Mouse (Mus musculus) embryonic facial prominence, embryonic 15.5 days (tissue): Measurements from ENCODE around the gene Sox13. TPM values are rescaled to one million over a fixed set of nuclear protein-coding genes. Genes with fewer than 3 reads are reported as not detected.
A peak's percentile ranks its signal among the peaks of the same experiment; 100 is the strongest.

ENCODE experiments used
- ATAC-seq: fragments of 200-750 bp; cut with Nextera tagmentation; 2 replicates; pipeline ENCODE4 v1.8.0; 2017; ENCODE audit warnings: low read depth, moderate TSS enrichment; ENCODE audit not compliant: insufficient number of reproducible peaks, low FRiP score, low TSS enrichment
- H3K27ac ChIP-seq: fragments of 300-500 bp; sonication (generic); replicated peaks from 2 replicates; pipeline ENCODE4 v1.5.1; 2015; ENCODE audit warnings: mild to moderate bottlenecking, inconsistent platforms
- H3K27me3 ChIP-seq: fragments of 300-500 bp; sonication (generic); 2 replicates; pipeline ENCODE4 v1.6.1; 2015; ENCODE audit warnings: inconsistent platforms
- H3K36me3 ChIP-seq: fragments of 300-500 bp; sonication (generic); 2 replicates; pipeline ENCODE4 v1.6.1; 2015; ENCODE audit warnings: mild to moderate bottlenecking, inconsistent platforms
- H3K4me1 ChIP-seq: fragments of 300-500 bp; sonication (generic); 2 replicates; pipeline ENCODE4 v1.6.1; 2015; ENCODE audit warnings: inconsistent platforms
- H3K4me2 ChIP-seq: fragments of 300-500 bp; sonication (generic); replicated peaks from 2 replicates; pipeline ENCODE4 v1.6.1; 2015; ENCODE audit warnings: mild to moderate bottlenecking, inconsistent platforms
- H3K4me3 ChIP-seq: fragments of 300-500 bp; sonication (generic); replicated peaks from 2 replicates; pipeline ENCODE4 v1.5.1; 2015; ENCODE audit warnings: mild to moderate bottlenecking, inconsistent platforms
- H3K9ac ChIP-seq: fragments of 300-500 bp; sonication (generic); 2 replicates; pipeline ENCODE4 v1.6.1; 2015; ENCODE audit warnings: inconsistent platforms
- H3K9me3 ChIP-seq: fragments of 300-500 bp; sonication (generic); replicated peaks from 2 replicates; pipeline ENCODE4 v1.6.1; 2016; ENCODE audit warnings: inconsistent platforms
- WGBS: fragments of 180-500 bp; shearing (Covaris S2); methylation state at CpG from one replicate; pipeline ENCODE4 v1.1.7; 2015; 5-methylcytosine and 5-hydroxymethylcytosine counted together
- polyA plus RNA-seq: library from polyadenylated mRNA; unstranded; fragments of >200 nt; fragmentation: Nextera tagmentation; extraction: Ambion mirVana; gene quantifications from 2 replicates; pipeline ENCODE4 v1.2.1, GENCODE M21; 2015

Sox13 gene
- polyA plus RNA-seq, 1 experiment from 2014 or later, result 6.1 TPM

DNA sequence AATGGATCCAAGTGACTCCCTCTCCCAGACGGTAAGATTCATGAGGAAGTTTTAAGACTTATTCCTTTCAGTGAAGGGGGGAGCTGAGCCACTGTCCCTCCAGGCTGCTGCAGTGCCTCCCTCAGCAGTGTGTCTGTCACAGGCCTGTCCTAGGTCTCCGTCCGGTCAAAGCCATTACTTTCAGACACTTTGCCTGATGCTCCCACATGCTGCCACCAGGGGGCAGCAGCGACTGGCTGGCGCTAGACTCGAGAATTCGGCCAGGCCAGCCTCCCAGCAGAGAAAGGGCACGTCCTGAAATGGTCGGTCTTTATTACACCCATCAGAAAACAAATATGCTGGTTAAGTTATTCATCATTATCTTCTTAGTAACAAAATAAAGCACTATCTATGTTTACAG, 42.2 kb downstream of the Sox13 start:
- Histone ChIP-seq H3K9ac (no peak overlapping the region), H3K9me3 (no peaks in the 10 kb centered on the region), H3K36me3 (no peaks in the 10 kb centered on the region), H3K4me1 (0 out of 2 replicates have a peak, but pooled peaks cover 9% of the 10 kb centered on the region), H3K27me3 (no peaks in the 10 kb centered on the region), H3K4me3 (no peak overlapping the region), H3K4me2 (no peak overlapping the region), H3K27ac (no peak overlapping the region)
- no peak for ATAC-seq
- 6% methylated on average over 9 of the region's 9 CpGs for WGBS

DNA sequence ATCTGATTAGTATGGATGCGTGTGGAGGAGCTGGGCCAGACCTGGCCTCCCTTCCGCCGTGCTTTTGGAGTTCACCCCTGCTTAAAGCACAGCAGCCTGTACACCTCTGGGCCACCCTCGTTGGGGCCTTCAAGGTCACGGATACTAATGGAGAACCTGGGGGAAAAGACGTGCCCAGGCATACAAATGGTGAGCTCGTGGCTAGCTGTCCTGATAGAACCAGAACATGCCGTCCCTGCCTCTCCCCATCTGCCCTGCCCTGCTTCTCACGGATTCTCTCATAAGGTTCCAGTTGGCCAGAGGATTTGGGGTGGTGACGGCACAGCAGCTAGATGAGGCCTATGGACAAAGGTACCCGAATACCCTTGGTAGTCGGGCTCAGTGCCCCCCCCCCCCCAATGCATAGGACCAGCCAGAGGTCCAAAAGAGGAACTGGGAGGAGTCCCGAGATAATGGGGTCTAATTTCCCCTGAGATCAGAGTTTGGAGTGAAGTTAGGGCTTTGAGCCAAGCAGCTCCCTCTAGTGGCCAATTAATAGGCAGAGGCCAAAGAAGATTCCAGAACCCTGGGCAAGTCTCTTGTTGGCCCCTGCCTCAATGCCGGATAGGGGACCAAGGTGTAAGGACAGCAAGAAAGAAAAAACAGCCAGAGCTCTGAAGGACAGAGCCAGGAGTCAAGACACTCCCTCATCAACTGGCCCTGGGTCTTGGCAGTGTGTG, 43.7 kb downstream of the Sox13 start:
- Histone ChIP-seq H3K27me3 (no peaks in the 10 kb centered on the region), H3K36me3 (no peaks in the 10 kb centered on the region), H3K4me3 (no peak overlapping the region), H3K4me2 (no peak overlapping the region), H3K4me1 (0 out of 2 replicates have a peak, but pooled peaks cover 2% of the 10 kb centered on the region), H3K9ac (no peak overlapping the region), H3K9me3 (no peaks in the 10 kb centered on the region), H3K27ac (0 out of 2 replicates have a peak overlapping the region, but pooled peaks have one; percentile 11)
- 66% methylated on average over 14 of the region's 14 CpGs for WGBS
- no peak for ATAC-seq

DNA sequence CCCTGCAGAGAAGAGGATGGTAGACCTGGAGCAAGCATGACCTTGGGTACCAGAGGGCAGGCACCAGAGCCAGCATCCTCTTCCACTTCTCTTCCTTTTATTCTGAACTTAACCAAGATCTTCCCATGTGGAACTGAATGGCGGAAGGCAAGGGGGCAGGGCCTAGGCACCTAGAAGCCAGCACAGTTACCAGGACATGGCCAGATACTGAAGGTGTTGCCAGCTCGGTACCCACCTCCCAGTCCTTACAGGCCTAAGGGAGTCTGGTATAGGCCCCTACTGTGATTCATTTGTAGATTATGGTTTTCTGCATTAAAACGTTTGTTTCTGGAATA, 44.2 kb downstream of the Sox13 start:
- 73% methylated on average over 3 of the region's 3 CpGs for WGBS
- Histone ChIP-seq H3K27me3 (no peaks in the 10 kb centered on the region), H3K4me3 (no peak overlapping the region), H3K4me2 (no peak overlapping the region), H3K27ac (0 out of 2 replicates have a peak overlapping the region, but pooled peaks have one; percentile 11), H3K9ac (no peak overlapping the region), H3K4me1 (no peaks in the 10 kb centered on the region), H3K36me3 (no peaks in the 10 kb centered on the region), H3K9me3 (no peaks in the 10 kb centered on the region)
- ATAC-seq, result no peak

DNA sequence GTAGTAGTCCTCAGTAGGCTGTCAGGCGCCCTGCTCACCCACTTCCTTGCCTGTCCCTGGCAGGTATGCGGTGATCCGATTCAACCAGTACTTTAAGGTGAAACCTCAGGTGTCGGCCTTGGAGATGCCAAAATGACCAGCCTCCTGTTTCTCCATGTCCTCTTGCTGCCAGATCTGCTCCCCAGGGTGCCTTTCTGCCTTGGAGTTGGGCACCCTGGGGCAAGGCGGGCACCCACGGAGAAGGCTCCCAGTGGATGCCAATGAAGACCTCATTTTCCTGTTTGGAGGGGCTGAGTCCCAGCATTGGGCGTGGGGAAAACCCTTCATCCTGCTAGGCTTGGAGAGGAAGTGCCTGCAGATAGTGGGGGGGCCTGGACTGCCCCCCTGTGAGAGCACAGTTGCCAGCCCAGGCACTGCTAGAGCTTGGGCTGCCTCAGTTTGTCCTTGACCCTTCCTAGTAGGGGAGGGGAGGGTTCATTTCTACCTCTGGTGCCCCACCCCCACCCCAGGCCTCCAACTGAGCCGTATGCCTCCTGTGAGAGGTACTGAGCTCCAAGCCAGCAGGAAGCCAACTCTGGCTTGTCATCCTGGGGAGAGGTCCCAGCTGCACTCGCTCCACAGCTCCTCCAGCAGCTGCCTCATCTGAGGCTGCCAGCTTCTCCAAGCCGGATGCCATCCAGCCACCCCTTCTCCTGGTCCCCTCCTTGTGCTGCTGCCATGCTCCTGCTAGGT, 44.8 kb downstream of the Sox13 start:
- no peak overlapping the region for H3K9ac ChIP-seq
- H3K9me3 ChIP-seq, result no peaks in the 10 kb centered on the region
- no peaks in the 10 kb centered on the region for H3K4me1 ChIP-seq

GRCm38 (mm10) chr1:133377547-133377946, 46.6 kb downstream of the Sox13 start:
- Histone ChIP-seq H3K36me3 (no peaks in the 10 kb centered on the region), H3K4me3 (no peak overlapping the region), H3K4me1 (no peaks in the 10 kb centered on the region), H3K4me2 (no peak overlapping the region), H3K27ac (no peak overlapping the region), H3K27me3 (no peaks in the 10 kb centered on the region), H3K9me3 (no peaks in the 10 kb centered on the region), H3K9ac (no peak overlapping the region)
- WGBS, result 87% methylated on average over 5 of the region's 5 CpGs
- ATAC-seq, result no peak

More for the DNA sequence above, 44.8 kb downstream of the Sox13 start:
- Histone ChIP-seq H3K27me3 (no peaks in the 10 kb centered on the region), H3K4me3 (no peak overlapping the region), H3K4me2 (no peak overlapping the region), H3K36me3 (no peaks in the 10 kb centered on the region), H3K27ac (0 out of 2 replicates have a peak overlapping the region, but pooled peaks have one; percentile 11)
- no peak for ATAC-seq
- 61% methylated on average over 10 of the region's 10 CpGs for WGBS

DNA sequence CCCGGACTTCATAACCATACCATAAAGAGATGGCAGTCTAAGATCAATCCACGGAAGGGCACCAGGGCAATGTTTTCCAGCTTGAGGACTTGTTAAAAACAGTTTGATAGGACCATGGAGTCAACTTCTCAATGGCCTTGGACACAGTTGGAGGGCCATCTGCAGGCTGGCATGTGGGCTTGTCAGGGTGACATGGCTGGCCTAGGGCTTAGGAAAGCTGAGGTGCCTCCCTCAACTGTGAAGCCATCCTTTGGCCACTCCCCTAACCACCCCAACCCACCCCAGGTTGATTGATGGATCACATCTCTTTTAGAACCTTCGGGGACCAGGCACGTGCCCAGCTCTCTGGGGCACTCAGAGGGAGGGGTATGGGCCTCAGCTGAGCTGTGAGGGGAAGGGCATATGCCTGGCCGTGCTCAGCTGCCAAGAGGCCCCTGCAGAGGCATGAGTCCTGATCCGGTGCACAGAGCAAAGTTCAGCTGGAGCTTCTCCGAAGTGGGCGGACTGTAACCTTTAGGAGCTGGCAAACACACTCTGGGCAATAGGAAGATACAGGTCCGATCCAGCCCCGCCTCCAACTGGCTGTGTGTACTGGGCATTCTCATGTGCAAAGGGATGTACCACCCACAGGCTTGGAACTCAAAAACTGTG, 48.4 kb downstream of the Sox13 start:
- no peak overlapping the region for H3K4me3 ChIP-seq
- no peaks in the 10 kb centered on the region for H3K36me3 ChIP-seq
- H3K9ac ChIP-seq, result no peak overlapping the region
- no peaks in the 10 kb centered on the region for H3K4me1 ChIP-seq
- ATAC-seq, result no peak
- H3K9me3 ChIP-seq, result no peaks in the 10 kb centered on the region
- no peaks in the 10 kb centered on the region for H3K27me3 ChIP-seq
- no peak overlapping the region for H3K27ac ChIP-seq
- H3K4me2 ChIP-seq, result no peak overlapping the region
- 74% methylated on average over 10 of the region's 10 CpGs for WGBS

GRCm38 (mm10) chr1:133372113-133372512, 52.1 kb downstream of the Sox13 start:
- Histone ChIP-seq H3K27ac (no peak overlapping the region), H3K36me3 (no peaks in the 10 kb centered on the region), H3K4me3 (no peak overlapping the region), H3K4me1 (peaks cover 20% of the 10 kb centered on the region), H3K9me3 (no peaks in the 10 kb centered on the region), H3K9ac (no peak overlapping the region), H3K27me3 (no peaks in the 10 kb centered on the region), H3K4me2 (no peak overlapping the region)
- ATAC-seq, result no peak
- 63% methylated on average over 8 of the region's 8 CpGs for WGBS

DNA sequence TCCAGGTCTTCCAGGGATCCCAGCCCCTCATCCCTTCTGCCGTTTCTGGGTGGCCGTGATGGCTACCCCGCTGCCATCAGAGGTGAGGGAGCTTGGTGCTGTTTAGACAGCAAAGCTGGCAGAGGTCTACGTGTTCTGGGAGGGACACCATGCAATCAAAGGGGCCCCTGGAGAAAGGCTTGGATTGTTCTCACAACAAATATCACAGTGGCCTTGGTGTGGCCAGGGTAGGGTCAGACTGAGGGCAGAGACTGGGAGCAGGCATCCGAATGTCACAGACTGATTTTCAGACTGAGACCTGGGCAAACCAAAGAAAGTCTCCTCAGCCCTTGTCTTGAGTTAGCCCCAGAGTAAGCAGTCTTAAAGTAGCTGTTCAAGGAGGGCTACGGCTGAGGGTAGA, 52.7 kb downstream of the Sox13 start:
- Histone ChIP-seq H3K4me1 (peaks cover 24% of the 10 kb centered on the region), H3K4me3 (no peak overlapping the region), H3K27me3 (peaks cover 1% of the 10 kb centered on the region; the same call in 1 of the 2 replicates), H3K4me2 (no peak overlapping the region), H3K9me3 (no peaks in the 10 kb centered on the region), H3K36me3 (no peaks in the 10 kb centered on the region), H3K9ac (no peak overlapping the region), H3K27ac (no peak overlapping the region)
- ATAC-seq, result no peak
- 79% methylated on average over 6 of the region's 6 CpGs for WGBS

DNA sequence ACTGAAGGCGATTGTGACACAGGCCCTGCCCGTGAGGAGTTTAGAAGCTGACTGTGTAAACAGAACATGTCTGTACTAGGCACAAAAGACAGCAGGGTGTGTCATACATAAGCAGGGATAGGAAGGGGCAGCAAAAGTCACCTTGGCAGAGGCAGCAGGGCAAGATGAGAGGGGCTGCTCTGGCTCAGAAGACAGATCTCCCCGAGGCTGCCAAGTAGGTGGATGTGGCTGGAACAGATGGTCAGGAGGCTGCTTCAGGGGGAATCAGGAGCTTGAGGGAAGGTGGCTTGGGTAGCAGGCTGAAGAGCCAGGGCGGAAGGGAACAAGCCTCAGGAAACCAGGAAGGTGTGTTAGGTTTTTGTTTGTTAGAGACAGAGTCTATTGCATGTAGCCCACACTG, 53.8 kb downstream of the Sox13 start:
- H3K4me2 ChIP-seq, result no peak overlapping the region
- H3K9me3 ChIP-seq, result no peaks in the 10 kb centered on the region
- H3K27ac ChIP-seq, result 0 out of 2 replicates have a peak overlapping the region, but pooled peaks have one; percentile 22
- peaks cover 5% of the 10 kb centered on the region for H3K27me3 ChIP-seq
- WGBS, result 63% methylated on average over 4 of the region's 4 CpGs
- ATAC-seq, result no peak
- H3K36me3 ChIP-seq, result no peaks in the 10 kb centered on the region
- no peak overlapping the region for H3K4me3 ChIP-seq
- no peak overlapping the region for H3K9ac ChIP-seq
- peaks cover 24% of the 10 kb centered on the region for H3K4me1 ChIP-seq

DNA sequence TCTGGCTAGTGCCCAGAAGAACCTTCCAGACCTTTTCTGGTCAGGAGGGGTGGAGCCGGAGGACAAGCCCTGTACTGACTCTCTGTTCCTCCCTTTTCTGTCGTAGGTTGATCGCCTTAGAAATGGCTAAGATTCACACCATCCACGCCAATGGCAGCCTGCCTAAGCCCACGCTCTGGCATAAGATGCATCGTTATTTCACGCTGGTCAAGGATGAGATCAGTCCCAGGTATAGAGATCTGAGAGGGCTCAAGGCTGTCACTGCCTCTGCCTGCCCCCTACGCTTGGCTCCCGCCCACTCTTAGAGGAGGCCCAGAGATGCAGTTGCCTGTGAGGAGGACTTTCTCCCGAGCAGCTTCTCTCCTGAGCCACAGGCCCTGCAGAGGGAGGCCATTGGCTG, 55.5 kb downstream of the Sox13 start:
- Histone ChIP-seq H3K4me2 (no peak overlapping the region), H3K9me3 (no peaks in the 10 kb centered on the region), H3K36me3 (no peaks in the 10 kb centered on the region), H3K27ac (no peak overlapping the region), H3K4me3 (no peak overlapping the region), H3K27me3 (peaks cover 20% of the 10 kb centered on the region), H3K9ac (no peak overlapping the region), H3K4me1 (peaks cover 32% of the 10 kb centered on the region)
- ATAC-seq, result no peak
- WGBS, result 60% methylated on average over 10 of the region's 10 CpGs
